Mouse (Mus musculus): ENCODE results near the gene S100a10. TPM values are rescaled to one million over a fixed set of nuclear protein-coding genes. Genes with fewer than 3 reads are reported as not detected.
"Not testable (repeated sequence)": the region's sequence is repeated elsewhere in the genome, so short reads cannot be mapped to it uniquely, and the experiment has no call there.

Gene S100a10
- polyA plus RNA-seq, 1 experiment = 437 TPM

GRCm38 (mm10) chr3:93544170-93544569 lies 10.7 kb upstream of the S100a10 start:
- WGBS = 65% methylated on average over 6 of the region's 6 CpGs
- DNase-seq (ENCODE audit: low read depth, low spot score) = not testable (repeated sequence)

- 24% methylated on average over 7 of the region's 7 CpGs for WGBS
- no peak for DNase-seq (ENCODE audit: low read depth, low spot score)
Observed at GRCm38 (mm10) chr3:93547099-93547648, 7.7 kb upstream of the S100a10 start.

GRCm38 (mm10) chr3:93547749-93548540 lies 6.9 kb upstream of the S100a10 start:
- no peak for DNase-seq (ENCODE audit: low read depth, low spot score)
- 44% methylated on average over 20 of the region's 20 CpGs for WGBS

- DNase-seq (ENCODE audit: low read depth, low spot score) = no peak
- WGBS = 68% methylated on average over 5 of the region's 6 CpGs
Observed at GRCm38 (mm10) chr3:93548541-93549266, 6.2 kb upstream of the S100a10 start.

GRCm38 (mm10) chr3:93549986-93550385 lies 4.9 kb upstream of the S100a10 start:
- 80% methylated on average over 4 of the region's 4 CpGs for WGBS
- no peak for DNase-seq (ENCODE audit: low read depth, low spot score)

- 67% methylated on average over 5 of the region's 5 CpGs for WGBS
- no peak for DNase-seq (ENCODE audit: low read depth, low spot score)
Observed at GRCm38 (mm10) chr3:93551950-93552901, 2.7 kb upstream of the S100a10 start.

GRCm38 (mm10) chr3:93553311-93553710 lies 1.6 kb upstream of the S100a10 start:
- no peak for DNase-seq (ENCODE audit: low read depth, low spot score)
- WGBS = 92% methylated on average over 2 of the region's 2 CpGs

GRCm38 (mm10) chr3:93553765-93554378 lies 1.0 kb upstream of the S100a10 start:
- DNase-seq (ENCODE audit: low read depth, low spot score) = no peak
- 60% methylated on average over 9 of the region's 9 CpGs for WGBS

- DNase-seq (ENCODE audit: low read depth, low spot score) = no peak
- WGBS = 10% methylated on average over 13 of the region's 13 CpGs
Observed at GRCm38 (mm10) chr3:93554379-93554980, 400 bp upstream of the S100a10 start.

GRCm38 (mm10) chr3:93555878-93556254 lies 986 bp downstream of the S100a10 start:
- peak; percentile 82 for DNase-seq (ENCODE audit: low read depth, low spot score)
- WGBS = 0% methylated on average over 2 of the region's 2 CpGs

GRCm38 (mm10) chr3:93556599-93556998 lies 1.7 kb downstream of the S100a10 start:
- WGBS = 9% methylated on average over 1 of the region's 1 CpGs
- no peak for DNase-seq (ENCODE audit: low read depth, low spot score)

- WGBS = 45% methylated on average over 4 of the region's 4 CpGs
- no peak for DNase-seq (ENCODE audit: low read depth, low spot score)
Observed at GRCm38 (mm10) chr3:93557471-93557870, 2.6 kb downstream of the S100a10 start.

- DNase-seq (ENCODE audit: low read depth, low spot score) = no peak
- WGBS = 62% methylated on average over 6 of the region's 6 CpGs
Observed at GRCm38 (mm10) chr3:93559961-93560360, 5.1 kb downstream of the S100a10 start.

GRCm38 (mm10) chr3:93562372-93562771 lies 7.5 kb downstream of the S100a10 start:
- DNase-seq (ENCODE audit: low read depth, low spot score) = no peak
- 78% methylated on average over 2 of the region's 2 CpGs for WGBS

- no peak for DNase-seq (ENCODE audit: low read depth, low spot score)
- WGBS = 91% methylated on average over 4 of the region's 4 CpGs
Observed at GRCm38 (mm10) chr3:93563216-93563615, 8.3 kb downstream of the S100a10 start.

- 39% methylated on average over 3 of the region's 3 CpGs for WGBS
- DNase-seq (ENCODE audit: low read depth, low spot score) = no peak
Observed at GRCm38 (mm10) chr3:93566892-93567291, 12.0 kb downstream of the S100a10 start.

GRCm38 (mm10) chr3:93567721-93568120 lies 12.8 kb downstream of the S100a10 start:
- DNase-seq (ENCODE audit: low read depth, low spot score) = no peak
- WGBS = 82% methylated on average over 6 of the region's 6 CpGs

GRCm38 (mm10) chr3:93568428-93569040 lies 13.7 kb downstream of the S100a10 start:
- peak; percentile 91 for DNase-seq (ENCODE audit: low read depth, low spot score)
- 3% methylated on average over 7 of the region's 7 CpGs for WGBS
